Mouse (Mus musculus): Measurements from ENCODE around the gene Gadd45g.
"Not testable (repeated sequence)": the region's sequence is repeated elsewhere in the genome, so short reads cannot be mapped to it uniquely, and the experiment has no call there.

Gene Gadd45g

DNA sequence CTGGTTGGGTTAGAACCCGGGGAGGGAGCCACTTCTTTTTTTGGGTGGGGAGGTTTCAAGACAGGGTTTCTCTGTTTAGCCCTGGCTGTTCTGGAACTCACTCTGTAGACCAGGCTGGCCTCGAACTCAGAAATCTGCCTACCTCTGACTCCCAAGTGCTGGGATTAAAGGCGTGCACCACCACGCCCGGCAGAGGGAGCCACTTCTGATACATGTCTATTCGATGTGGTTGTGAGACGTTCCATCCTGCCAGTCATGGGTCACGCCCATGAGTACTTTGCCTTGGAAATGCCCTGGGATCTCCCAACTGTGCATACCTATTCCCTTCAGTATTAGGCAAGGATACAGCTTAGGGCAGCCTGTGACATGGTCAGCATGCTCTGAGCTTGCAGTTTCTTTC lies 12.5 kb upstream of the Gadd45g start:
- DNase-seq, result peak; percentile 60

DNA sequence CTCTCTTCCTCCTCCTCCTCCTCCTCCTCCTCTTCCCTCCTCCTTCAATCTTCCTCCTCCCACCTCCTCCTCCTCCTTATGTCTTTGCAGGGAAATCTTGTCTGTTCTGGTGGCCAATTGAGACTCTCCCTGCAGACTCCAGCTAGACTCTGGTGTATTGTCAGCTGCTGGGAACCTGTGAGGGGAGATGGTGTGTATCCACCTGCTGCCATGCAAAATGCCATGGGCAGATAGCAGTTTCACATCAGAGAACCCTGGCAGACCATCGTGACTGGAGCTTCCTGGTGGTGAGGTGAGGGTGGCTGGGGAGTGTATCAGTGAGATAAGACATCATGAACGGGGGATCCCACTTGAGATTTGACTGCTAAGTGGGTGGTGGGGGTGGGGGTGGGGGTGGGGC lies 12.0 kb upstream of the Gadd45g start:
- DNase-seq, result peak; percentile 46

DNA sequence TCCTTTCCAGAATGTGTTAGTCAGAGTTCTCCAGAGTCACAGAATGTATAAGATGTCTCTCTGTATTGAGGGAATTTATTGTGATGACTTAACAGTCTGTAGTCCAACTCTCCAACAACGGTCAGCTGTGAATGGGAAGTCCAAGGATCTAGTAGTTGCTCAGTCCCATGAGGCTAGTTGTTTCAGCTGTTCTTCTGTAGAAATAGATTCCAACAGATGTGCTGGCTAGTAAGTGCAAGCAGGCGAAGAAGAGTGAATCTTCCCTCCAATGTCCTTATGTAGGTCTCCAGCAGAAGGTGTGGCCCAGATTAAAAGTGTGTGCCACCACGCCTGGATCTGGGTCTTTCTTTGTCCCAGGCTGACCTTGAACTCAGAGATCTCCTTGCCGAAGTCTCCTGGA lies 11.3 kb upstream of the Gadd45g start:
- DNase-seq, result not testable (repeated sequence)

DNA sequence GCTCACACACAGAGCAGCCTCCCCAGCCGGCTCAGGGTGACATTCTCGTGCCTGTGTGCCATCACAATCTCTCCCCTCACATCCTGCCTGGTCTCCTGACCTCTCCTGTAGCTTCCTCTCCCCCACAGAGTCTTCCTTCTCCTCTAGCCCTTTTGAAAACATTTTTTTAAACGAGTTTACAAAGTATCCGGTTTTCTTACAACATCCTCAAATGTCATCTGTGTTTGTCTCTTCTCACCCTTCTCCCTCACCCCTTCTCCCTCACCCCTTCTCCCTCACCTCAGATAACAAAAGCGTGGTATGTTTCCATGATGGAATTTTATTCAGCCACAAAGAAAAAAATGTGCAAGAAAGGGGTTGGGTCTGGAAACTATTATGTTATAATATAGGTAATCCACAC lies 9.1 kb upstream of the Gadd45g start:
- no peak for DNase-seq

DNA sequence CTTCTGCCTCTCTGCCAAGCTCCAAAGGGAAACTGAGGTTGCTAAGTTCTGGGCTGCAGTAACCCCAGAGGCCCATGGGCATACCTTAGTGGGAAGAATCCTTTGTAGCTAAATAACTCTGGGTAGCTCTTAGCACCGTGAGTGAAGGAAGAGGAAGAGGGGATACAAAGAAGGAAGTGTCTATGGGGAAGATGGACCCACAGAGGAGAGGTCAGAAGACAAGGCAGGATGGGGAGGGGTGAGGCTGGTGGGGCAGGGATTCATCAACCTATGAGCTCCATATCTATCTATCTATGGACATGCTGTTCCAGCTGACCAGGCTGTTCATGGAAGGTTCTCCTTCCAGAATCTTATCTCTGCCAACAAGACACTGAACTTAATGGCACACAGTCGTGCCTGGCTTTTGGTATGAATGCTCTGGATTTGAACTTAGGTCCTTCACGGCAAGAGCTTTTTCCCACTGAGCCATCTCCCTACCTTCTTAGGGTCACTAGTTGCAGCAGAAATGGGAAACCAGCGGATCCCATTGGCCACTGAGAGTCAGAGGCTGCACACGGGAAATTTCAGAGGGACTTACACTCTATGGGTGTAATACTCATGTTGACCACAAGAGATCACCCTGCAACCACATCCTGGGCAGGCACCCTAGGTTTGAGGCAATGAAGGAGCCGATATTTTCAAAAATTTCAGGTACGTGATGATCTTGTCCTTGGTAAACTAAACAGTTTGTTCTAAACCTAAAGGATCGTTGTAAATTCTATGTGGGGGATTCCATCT lies 7.0 kb upstream of the Gadd45g start:
- no peak for DNase-seq

DNA sequence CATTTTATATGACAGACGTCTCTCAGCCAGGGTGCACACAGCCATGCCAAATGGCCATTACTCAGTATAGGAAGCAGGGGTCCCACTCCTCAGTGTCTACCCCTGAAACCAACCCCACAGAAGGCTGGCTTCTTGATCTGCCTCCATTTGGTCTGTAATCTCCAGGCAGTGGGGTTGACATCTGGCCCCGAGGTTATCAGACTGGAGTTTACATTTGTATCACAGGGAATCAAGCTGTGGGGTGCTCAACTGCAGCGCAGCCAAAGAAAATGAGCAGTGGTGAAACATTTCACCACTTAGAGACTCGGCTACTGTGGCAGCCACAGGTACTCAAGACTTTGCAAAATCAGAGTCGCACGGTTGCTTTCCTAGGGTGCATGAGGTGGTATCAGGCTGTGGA lies 5.8 kb upstream of the Gadd45g start:
- DNase-seq, result no peak

DNA sequence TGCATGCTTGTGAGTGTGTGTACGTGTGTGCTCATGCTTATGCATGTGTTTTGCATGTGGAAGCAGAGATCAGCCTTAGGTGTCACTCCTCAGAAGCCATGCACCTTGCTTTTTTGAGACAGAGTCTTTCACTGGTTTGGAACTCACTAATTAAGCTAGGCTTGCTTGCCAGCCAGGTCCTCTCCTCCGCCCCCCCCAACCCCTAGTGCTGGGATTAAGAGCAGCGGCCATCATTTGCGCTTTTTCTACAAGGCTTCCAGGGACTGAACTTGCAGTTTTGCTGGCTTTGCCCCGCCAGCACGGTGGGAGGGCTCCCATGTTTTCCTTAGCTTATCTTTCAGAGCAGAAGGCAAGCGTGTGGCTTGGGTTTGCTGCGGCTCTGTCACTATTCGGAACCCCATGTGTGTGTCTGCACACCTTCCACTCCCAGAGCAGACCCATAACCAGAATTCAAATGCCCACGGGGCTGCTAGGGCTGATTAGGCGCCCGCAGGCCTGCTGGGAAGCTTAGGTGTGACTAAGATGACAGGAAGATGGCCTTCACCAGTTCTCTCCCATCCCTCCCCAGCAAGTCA lies 4.8 kb upstream of the Gadd45g start:
- no peak for DNase-seq

DNA sequence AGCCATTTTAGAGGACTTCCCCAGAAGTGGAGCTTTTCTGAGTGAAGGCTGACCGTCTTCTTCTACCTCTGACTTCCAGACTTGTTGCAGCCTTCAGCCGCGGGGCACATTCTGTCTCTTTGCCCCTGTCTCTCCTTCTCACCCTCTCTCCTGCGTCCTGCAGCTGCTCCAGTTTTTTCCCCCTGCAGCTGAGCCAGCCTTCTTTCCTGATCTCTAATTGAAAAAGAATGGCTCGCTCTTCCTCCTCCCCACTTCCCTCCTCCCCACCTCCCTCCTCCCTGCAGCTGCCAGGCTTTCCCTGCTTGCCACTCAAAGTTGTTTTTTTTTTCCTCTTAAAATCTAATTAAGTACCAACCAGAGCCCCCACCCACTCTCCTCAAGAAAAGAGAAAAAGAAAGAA lies 4.3 kb upstream of the Gadd45g start:
- DNase-seq, result no peak

DNA sequence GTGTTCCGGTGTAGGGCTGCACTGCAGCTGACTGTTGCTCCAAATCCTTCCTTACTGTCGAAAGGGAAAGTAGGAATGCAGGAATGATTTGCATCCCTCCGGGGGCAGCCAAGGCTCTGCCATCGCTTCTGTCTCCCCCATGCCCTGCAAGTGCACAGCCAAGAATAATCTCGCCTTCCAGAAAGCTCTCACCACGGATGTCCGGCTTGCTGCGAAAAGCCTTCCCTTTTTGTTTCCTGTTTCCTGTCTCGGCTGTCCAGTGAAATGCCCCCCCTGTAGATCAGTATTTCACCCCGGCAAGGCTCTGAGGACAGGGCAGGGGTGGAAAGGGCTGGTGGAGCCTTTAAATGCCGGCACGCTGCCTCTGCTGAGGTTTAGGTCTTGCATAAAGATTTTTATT lies 3.7 kb upstream of the Gadd45g start:
- no peak for DNase-seq

DNA sequence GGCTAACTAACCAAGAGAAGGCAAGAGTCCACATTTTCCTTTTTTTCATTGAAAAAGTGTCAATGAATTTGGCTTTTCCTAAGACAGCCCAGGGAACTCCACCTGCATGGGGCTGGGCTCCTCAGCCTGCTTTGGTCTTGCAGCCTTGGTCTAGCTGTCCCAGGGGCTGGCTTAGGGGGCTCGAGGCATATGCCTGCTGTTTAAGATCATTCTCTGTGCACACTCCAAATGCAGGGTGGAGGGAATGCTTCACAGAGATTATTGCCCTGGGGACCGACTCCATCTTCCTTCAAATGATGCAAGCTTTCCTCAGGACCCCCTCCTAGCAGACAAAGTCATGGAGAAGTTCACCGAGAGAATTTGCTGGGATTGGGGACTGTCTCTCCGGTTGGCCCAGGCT lies 3.2 kb upstream of the Gadd45g start:
- DNase-seq, result no peak

DNA sequence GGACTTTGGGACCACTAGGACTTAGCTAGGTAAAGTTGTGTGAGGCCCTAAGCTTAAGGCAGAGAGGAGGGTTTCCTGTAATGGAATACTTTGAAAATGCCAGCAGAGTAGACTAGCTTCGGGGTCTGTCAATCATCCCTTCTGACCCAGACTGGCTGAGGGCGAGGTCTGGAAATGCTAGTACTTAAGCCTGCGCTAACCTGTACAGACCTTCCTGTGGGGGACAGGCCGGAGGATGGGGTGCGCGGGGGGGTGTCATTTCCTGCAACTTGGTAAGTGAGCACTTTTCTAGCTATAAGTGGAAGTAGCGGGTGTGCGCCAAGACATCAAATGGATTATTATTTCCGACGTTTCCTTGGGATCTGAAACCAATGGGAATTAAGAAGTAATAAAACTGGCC lies 2.4 kb upstream of the Gadd45g start:
- no peak for DNase-seq

DNA sequence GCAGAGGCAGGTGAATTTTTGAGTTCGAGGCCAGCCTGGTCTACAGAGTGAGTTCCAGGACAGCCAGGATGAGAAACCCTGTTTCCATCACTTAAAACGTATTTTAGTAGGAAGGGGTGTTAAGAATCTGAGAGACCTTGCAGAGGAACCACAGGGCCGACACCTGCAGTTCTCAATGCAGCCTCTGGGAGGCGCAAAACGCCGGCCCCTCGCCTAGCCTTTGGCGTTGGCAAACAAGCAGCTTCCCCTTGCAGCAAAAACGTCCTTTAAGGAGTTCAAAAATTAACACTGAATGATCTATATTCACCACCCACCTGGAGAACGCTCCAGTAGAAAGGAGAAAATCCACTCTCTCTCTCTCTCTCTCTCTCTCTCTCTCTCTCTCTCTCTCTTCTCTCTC lies 1.8 kb upstream of the Gadd45g start:
- DNase-seq, result peak; percentile 59

DNA sequence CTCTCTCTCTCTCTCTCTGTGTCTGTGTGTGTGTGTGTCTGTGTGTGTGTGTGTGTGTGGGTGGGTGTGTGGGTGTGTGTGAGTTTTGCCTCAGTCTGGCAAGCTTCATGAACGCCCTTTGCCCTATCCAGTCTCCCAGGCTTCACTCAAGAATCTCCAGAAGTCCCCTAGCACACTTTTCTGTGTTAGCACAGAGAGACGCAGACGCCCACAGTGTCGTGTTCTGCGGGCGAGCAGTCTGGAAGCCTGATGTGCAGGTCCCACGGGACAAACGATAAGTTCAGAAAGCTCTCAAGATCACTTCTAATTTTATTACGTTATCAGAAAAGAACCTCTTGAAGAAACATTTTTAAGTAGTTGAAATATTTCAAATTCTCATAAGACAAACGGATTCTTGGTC lies 1.4 kb upstream of the Gadd45g start:
- DNase-seq, result no peak

DNA sequence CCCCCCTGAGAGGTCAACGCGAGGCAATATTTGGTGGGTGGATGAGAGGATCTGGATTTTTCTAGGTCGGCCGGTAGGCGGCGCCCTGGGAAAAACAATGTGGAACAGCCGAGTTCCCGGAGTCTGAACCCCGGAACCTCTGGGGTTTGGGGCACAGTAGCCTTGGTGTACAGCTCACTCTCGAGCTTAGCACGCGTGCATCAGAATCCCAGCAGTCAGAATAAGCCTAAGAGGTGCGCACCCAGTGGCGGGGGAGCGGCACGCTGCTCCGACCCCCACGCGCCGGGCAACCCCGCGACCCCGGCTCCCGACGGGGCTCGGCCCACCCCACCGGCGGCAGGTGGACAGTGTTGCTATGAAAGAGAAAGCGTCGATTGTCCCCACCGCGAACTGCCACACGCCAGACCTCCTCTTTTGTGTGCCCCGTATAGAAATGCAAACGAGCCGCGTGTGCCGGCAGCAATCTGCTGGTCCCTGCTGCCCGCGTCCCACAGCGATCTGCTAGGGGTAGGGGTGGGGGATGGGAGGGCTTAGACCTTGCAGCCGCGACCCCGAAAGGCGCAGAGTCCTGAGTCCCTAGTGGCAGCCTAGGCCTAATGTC lies 787 bp upstream of the Gadd45g start:
- peak; percentile 81 for DNase-seq

DNA sequence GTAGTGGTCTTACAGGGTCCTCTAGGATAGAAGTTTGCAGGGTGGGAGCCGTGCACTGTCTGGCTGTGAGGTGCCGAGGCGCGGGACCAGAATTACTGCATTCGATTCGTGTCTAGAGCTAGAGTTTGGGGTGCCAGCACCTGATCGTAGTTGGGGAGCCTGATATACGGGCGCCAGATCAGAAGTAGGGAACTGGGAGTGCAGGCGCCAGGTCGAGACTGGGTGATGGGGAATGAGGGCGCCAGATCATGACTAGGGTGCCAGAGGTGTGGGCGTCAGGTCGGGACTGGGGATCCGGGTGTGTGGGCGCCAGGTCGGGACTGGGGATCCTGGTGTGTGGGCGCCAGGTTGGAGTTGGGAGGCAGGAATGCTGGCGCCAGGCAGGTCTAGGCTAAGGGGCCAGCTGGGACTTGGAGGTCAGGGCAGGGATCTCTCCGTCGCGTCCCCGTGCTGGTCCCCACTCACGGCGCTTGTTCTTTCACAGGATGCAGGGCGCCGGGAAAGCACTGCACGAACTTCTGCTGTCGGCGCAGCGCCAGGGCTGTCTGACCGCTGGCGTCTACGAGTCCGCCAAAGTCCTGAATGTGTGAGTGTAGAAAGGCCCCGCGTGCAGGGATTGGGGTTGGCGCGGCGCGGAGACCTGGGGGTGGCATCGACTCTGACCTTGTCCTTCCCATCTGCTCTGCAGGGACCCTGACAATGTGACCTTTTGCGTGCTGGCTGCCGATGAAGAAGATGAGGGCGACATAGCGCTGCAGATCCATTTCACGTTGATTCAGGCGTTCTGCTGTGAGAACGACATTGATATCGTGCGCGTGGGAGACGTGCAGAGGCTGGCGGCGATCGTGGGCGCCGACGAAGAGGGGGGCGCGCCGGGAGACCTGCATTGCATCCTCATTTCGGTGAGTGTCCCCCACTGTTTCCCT lies 653 bp downstream of the Gadd45g start:
- DNase-seq, result peak; percentile 76

DNA sequence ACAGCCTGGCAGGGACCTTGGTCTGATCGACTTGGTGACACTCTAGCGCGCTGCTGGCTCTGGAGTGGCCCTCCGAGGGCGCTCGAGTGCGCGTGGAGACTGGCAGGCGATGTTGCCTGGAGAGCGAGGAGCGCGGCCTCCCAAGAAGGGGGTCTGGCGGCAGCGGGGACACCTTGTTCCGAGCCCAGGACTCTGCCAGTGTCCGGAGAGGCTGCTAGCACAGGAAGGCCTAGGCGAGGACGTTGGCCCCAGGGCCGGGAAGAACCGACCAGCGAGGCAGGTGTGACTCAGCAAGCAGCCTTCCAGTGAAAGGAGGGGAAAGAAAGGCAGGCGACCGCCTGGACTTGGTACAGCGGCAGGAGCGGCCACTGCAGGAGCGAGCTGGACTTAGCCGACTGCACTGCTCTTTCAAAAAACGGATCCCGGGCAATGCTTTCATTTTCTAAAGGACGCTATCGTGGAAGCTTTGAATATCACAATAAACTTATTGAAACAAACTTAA lies 1.6 kb downstream of the Gadd45g start:
- DNase-seq, result peak; percentile 81

DNA sequence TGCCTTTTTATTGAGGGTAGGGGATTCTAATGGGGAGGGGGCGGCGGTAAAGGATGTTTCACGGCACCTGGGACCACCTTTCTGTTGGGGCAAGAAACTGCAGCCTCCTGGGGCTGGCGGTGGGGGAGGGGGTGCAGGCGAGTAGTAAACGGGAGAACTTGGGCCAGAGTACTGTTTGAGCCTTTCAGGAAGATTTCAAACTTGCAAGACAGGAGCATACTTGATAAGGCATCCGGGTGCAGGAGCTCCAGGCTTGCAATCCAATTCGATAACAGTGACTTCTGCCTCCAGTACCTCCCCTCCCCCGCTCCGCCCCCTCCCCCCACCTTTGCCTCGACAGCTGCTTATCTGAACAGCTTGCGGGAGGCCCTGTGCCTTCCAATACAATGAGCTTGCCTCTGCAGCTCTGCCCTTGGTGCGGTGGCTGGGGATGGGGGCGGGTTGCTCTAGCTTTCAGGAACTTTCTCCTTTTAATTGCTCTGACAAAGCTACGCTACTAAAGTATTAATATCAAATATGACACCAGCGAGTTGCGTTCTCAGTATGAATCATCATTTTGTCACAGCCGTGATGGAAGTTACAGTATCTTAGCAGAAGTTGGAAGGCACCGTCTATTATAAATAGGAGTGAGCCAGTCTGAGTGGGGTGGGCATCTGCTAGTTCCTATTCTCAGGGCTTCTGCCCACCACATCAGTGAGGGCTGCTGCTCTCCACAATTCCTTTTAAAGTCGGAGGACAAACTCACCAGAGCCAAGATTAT lies 2.2 kb downstream of the Gadd45g start:
- peak; percentile 54 for DNase-seq

DNA sequence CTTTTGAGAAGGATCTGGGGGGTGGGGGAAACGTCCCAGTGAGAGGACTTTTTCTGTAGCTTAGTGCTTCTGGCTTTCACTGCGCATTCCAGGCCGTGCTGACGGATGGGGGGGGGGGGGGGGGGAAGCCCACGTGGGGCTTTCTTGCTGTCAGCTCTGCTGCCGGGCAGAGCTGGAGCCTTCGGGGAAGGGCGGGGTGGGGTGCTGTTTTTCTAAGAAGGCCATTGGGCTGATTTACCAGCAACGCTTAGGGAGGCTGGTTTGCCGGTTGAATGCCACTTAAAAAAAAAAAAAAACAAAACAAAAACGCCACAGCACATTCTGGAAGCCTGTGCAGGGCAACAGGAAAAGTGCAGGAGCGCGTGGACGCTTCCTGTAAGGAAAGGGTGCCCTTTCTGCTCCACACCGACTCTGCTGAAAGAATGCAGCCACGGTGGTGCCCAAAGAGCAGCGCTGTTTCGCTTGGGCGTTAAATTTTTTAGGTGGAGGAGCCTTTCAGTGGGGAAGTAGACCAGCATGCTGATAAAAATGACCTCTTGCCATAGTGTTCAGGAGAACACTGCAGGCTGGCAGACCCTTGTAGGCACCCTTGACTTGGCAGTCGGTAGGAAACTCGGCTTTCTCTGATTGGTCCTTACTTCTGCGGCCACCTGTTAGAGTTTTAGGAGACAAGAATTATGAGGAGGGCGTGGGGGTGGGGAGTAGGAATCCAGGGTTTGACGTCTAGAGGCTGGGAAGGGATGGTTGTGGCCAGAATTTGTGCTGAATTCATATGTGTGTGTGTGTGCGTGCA lies 3.0 kb downstream of the Gadd45g start:
- DNase-seq, result no peak

DNA sequence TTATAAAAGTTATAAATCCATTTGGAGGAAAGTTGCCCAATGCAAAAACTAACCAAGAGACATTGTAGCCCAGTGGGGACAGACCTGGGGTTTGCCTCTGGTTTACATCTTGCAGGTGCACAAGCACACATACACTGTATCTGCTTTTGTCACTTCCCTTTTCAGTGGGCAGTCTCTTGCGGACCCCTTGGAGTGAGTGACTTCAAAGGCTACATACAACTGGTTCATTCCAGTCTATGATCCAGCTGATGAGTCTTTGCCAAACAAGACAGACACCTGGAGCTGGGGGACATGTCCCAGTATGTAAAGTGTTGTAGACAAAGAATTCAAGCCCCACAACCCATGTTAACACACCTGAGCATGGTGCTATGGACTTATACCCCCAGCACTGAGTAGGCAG lies 4.1 kb downstream of the Gadd45g start:
- DNase-seq, result no peak

DNA sequence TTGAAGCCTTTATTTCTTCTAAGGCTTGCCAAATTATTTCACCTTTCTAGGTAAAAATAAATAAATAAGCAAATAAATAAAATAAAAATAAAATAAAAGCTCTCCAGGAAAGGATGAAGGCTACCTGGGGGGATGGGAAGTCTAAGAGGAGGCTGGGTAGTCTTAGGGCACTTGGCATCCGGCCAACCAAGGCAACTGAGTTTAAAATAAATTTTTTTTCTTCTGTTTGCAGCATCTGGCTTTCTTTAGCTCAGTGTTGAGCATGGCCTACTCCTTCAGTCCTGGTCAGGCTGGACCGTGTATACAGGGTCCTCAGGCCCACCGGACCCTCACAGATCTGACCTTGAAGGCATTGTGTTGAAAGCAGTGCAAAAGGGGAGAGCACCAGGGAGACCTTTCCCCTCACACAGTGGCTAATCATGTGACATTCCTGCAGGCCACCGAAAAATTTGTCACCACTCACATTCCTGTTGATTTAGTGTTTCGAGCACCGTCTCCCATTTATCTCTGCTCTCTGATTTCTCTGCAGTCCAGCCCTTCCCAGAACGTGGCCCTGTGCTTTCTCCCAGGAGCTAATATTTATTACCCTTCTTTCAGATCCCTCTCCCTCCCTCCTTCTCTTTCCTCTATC lies 6.2 kb downstream of the Gadd45g start:
- no peak for DNase-seq
